Mouse (Mus musculus): Measurements from ENCODE around the gene Kat5.

- TF ChIP-seq POLR2A (IDR thresholded peaks at IDR 0.05; ENCODE audit: low read depth, low read length) (no peak), CTCF (conservative IDR thresholded peaks at IDR 0.05 in 1 of 2, IDR thresholded peaks at IDR 0.05 in 1 of 2; ENCODE audit: low read depth in 2 of 2, low read length in 2 of 2) (no peak), MAX (IDR thresholded peaks at IDR 0.05; ENCODE audit: low read length) (no peak), EP300 (IDR thresholded peaks at IDR 0.05; ENCODE audit: low read length) (no peak), BHLHE40 (IDR thresholded peaks at IDR 0.05; ENCODE audit: low read depth, low read length) (no peak), MAZ (IDR thresholded peaks at IDR 0.05; ENCODE audit: low read depth, low read length) (no peak), ELF1 (IDR thresholded peaks at IDR 0.05; ENCODE audit: low read depth, low read length) (no peak), USF2 (conservative IDR thresholded peaks at IDR 0.05; ENCODE audit: low read depth, low read length) (no peak), ETS1 (conservative IDR thresholded peaks at IDR 0.05; ENCODE audit: low read depth, low read length) (no peak), MEF2A (IDR thresholded peaks at IDR 0.05; ENCODE audit: borderline replicate concordance, low read depth, low read length) (no peak), ZMIZ1 (IDR thresholded peaks at IDR 0.05; ENCODE audit: low read depth, low read length) (no peak), IRF4 (IDR thresholded peaks at IDR 0.05; ENCODE audit: low read depth, low read length) (no peak), E2F4 (IDR thresholded peaks at IDR 0.05; ENCODE audit: insufficient replicate concordance, low read depth, low read length) (no peak)
These were observed 36.8 kb upstream of the Kat5 start for GRCm38 (mm10) chr19:5646731-5647330.
